Mouse (Mus musculus): ENCODE results near the gene Esyt2.
"Not testable (repeated sequence)": the region's sequence is repeated elsewhere in the genome, so short reads cannot be mapped to it uniquely, and the experiment has no call there.

The Esyt2 gene

GRCm38 (mm10) chr12:116280653-116281364, at the start of gene Esyt2:
Gene Esyt2, plus strand, starts transcription at chr12:116281196.
- DNase-seq = peak; percentile 100

DNA sequence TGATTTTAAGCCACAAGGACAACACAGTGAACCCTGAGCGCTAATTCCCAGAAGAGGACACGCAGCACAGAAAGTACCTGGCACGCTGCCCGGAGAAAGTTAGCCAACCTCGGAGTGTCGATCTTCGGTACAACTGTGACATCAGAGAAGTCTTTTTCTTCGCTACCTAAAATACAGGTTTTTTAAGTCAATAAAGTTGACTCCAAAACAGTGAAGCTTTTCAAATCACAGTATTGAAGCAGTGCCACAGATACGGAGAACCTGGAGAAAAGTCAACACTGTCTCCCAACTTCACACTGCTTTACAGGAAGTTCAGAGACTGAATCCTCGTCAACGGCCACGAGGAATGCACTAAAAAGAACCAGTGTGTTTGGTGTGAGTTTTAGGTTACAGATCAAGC, 49.4 kb upstream of the Esyt2 start:
- DNase-seq = no peak

DNA sequence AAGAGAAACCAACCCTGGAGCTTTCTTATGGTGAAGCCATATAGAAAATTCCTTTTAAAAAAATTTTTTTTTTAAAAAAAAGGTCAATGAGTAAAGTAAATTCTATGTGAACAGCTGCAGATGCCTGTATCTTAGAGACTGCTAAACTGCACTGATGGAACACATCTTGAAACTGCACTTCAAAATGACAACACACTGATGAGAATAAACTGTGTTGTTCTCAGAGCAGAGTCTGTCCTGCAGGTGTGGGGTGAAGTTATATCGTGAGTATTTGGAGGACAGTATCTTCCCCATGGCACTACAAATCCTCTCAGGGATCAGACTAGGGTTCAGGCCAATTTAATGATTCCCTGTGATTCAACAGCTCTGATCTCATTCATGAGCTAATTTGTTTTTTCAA, 48.9 kb upstream of the Esyt2 start:
- DNase-seq = no peak

DNA sequence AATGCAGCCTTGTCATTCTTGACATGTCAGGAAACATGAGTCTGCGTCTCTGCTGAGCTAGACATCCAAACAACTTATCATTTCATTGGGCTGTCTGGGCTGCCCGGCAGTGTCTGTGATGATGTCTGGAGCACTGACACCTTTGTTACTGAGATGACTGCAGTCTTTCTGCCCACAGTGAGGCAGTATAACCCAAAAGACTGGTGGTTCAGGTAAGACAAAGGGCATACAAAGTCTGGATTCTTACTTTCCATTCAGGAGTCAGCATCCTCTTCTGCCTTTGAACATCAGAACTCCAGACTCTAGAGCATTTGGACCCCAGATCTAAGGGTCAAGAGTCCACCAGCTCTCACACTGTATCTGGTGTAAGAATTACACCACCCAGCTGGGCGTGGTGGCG, 45.6 kb upstream of the Esyt2 start:
- DNase-seq = no peak

- no peak for DNase-seq
Measured at GRCm38 (mm10) chr12:116236658-116237057, 44.3 kb upstream of the Esyt2 start.

GRCm38 (mm10) chr12:116238370-116238769, 42.6 kb upstream of the Esyt2 start:
- no peak for DNase-seq

- no peak for DNase-seq
Measured at GRCm38 (mm10) chr12:116238803-116239202, 42.2 kb upstream of the Esyt2 start.

DNA sequence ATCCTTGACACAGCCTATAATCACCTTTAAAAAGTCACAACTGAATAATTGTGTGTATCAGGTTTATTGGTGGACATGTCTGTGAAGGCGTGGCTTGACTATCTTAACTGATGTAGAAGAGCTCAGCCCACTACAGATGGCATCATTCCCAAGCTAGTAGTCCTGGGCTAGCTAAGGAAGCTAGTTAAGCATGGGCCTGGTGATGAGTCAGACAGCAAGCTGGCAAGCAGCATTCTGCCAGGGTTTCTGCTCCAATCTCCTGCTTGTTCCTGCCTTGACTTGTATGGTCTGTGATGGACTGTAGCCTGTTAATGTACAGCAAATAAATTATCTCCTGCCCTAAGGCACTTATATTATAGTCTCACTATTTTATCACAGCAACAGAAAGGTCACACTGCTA, 36.4 kb upstream of the Esyt2 start:
- no peak for DNase-seq

GRCm38 (mm10) chr12:116254652-116255051, 26.3 kb upstream of the Esyt2 start:
- no peak for DNase-seq

- DNase-seq = no peak
Measured at GRCm38 (mm10) chr12:116255636-116256035, 25.4 kb upstream of the Esyt2 start.

GRCm38 (mm10) chr12:116258321-116258720, 22.7 kb upstream of the Esyt2 start:
- no peak for DNase-seq

- peak; percentile 89 for DNase-seq
Measured at GRCm38 (mm10) chr12:116262555-116263341, 18.2 kb upstream of the Esyt2 start, which contains the start of gene Wdr60. Gene Wdr60, minus strand, starts transcription at chr12:116263022.

GRCm38 (mm10) chr12:116264756-116265155, 16.2 kb upstream of the Esyt2 start:
- DNase-seq = no peak

- no peak for DNase-seq
Measured at GRCm38 (mm10) chr12:116265275-116265674, 15.7 kb upstream of the Esyt2 start.

- no peak for DNase-seq
Measured at GRCm38 (mm10) chr12:116269450-116269849, 11.5 kb upstream of the Esyt2 start.

GRCm38 (mm10) chr12:116270538-116270937, 10.5 kb upstream of the Esyt2 start:
- no peak for DNase-seq

DNA sequence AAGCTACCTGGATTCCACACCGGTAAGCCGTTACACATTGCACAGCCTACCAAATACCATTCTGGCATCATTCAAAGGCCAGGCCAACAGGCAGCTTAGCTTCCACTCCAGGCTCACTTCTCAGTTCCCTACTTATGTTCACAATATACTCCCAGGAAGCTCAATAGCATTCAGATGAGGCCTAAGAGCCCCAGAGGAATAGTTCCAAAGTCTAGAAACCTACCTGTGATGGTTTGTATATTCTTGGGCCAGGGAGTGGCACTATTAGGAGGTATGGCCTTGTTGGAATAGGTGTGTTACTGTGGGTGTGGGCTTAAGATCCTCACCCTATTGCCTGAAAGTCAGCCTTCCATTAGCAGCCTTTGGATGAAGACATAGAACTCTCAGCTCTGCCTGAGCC, 9.9 kb upstream of the Esyt2 start:
- DNase-seq = no peak

DNA sequence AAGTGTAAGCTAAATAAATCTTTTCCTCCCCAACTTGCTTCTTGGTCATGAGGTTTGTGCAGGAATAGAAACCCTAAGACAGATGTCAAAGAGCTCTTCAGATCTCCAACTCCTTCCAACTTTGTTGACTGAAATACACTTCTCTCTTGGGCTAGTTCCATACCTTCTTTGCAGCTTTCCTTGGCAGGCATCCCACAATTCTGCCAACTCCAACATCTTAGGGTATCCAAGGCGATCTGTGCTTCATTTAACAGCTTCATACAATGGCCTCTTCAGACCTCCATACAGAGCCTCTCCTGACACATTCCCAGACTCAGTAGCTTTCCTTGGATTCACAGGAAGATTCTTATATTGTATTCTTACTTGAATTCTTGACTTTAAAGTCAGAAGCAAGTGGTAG, 7.3 kb upstream of the Esyt2 start:
- DNase-seq = no peak

- not testable (repeated sequence) for DNase-seq
Measured at GRCm38 (mm10) chr12:116275086-116275485, 5.9 kb upstream of the Esyt2 start, which contains the start of gene Gm11027. Gene Gm11027, plus strand, starts transcription at chr12:116275386.

- DNase-seq = no peak
Measured at GRCm38 (mm10) chr12:116275631-116276030, 5.4 kb upstream of the Esyt2 start.

DNA sequence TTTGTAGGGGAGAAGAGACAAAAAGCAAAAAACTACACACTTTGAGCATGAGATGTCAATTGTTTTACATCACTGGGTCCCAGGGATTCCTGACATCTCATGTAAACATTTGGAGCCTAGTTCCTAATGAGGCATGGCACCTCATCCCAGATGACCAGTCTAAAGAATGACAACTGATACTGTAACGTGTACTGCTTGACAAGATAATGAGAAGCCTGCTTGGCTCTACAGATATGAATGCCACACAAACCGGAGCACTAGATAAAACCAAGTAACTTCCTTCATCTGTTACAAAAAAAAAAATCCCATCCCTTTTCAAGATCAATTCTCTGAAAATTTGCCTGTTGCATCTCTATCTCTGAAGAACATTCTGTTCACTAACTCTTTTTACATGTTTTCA, 4.0 kb upstream of the Esyt2 start:
- no peak for DNase-seq

GRCm38 (mm10) chr12:116278541-116278940, 2.5 kb upstream of the Esyt2 start:
- no peak for DNase-seq

- no peak for DNase-seq
Measured at GRCm38 (mm10) chr12:116279181-116279580, 1.8 kb upstream of the Esyt2 start.

GRCm38 (mm10) chr12:116280149-116280652, 795 bp upstream of the Esyt2 start:
- no peak for DNase-seq
